Mouse (Mus musculus): ENCODE measurements around the gene Naa15. TPM values are rescaled to one million over a fixed set of nuclear protein-coding genes. Genes with fewer than 3 reads are reported as not detected.
"Not testable (repeated sequence)": the region's sequence is repeated elsewhere in the genome, so short reads cannot be mapped to it uniquely, and the experiment has no call there.

Naa15 gene
- total RNA-seq, 2 experiments from 2014 or later, result 48.0 to 56.5 TPM

DNA sequence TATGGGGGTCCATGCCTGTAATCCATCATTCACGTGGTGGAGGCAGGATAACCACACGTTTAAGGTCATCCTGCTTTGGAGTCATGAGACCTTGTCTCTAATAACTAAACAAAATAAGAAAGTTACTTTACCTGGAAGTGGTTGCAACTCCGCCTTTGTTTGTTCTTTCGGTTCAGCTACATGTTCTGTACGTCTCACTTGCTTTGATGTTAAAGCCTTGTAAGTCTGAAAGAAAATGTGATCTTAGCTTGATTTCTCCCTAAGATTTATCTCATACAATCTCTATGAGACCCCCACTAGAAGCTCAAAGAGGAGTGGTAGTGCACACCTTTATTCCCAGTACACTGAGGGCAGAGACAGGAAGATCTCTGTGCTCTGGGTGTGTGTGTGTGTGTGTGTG is 23.9 kb upstream of the Naa15 start:
- DNase-seq (ENCODE audit: extremely low spot score in 1 of 2, low spot score in 2 of 2), result no peak
- intact Hi-C loops (cut with DNase I), result no loop called here

DNA sequence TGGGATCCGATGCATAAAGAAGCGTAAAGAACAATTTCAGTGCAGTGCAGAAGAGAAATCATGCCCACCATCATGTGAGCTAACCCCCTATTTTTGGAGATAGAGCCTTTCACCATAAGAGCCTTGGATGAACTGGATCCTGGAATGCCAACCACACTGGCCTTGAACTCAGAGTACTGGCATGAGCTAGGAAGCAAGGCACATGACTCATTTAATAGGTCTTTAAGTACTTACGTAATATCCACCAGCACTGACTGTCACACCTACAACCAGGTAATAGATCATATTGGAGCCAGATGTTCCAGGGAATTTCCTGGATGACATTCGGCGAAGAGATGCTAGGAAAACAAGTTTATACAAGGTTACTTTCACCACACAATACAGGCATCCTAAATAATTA is 23.4 kb upstream of the Naa15 start:
- intact Hi-C loops (cut with DNase I), result no loop called here
- no peak for DNase-seq (ENCODE audit: extremely low spot score in 1 of 2, low spot score in 2 of 2)

- intact Hi-C loops (cut with DNase I); DNase-seq (ENCODE audit: extremely low spot score in 1 of 2, low spot score in 2 of 2): not testable (repeated sequence)
Observed at GRCm38 (mm10) chr3:51393018-51393417, 21.9 kb upstream of the Naa15 start.

DNA sequence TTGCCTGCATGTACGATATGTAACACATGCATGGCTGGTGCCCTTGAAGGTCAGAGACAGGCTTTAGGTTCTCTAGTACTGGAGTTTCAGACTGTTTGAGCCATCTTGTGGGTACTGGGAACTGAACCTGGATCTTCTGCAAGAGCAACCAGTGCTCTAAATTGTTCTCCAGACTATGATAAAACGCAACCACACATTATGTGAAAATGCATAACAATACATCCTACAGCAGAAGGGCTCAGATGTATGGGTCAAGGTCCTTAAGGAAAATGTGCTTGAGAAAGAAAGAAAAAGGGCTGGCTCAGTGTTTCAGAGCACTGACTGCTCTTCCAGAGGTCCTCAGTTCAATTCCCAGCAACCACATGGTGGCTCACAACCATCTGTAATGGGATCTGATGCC is 21.3 kb upstream of the Naa15 start:
- intact Hi-C loops (cut with DNase I), result no loop called here
- DNase-seq (ENCODE audit: extremely low spot score in 1 of 2, low spot score in 2 of 2), result no peak

GRCm38 (mm10) chr3:51394881-51395280 is 20.1 kb upstream of the Naa15 start:
- DNase-seq (ENCODE audit: extremely low spot score in 1 of 2, low spot score in 2 of 2), result no peak
- intact Hi-C loops (cut with DNase I), result no loop called here

- no peak for DNase-seq (ENCODE audit: extremely low spot score in 1 of 2, low spot score in 2 of 2)
- intact Hi-C loops (cut with DNase I), result no loop called here
Observed at GRCm38 (mm10) chr3:51395461-51396145, 19.3 kb upstream of the Naa15 start.

GRCm38 (mm10) chr3:51396219-51397068 is 18.5 kb upstream of the Naa15 start, which contains the start of gene Mgarp:
Gene Mgarp (minus strand): TSS chr3:51396738.
- intact Hi-C loops (cut with DNase I), result no loop called here
- peak in 1 of 2 experiments; percentile 75 for DNase-seq (ENCODE audit: extremely low spot score in 1 of 2, low spot score in 2 of 2)

GRCm38 (mm10) chr3:51397700-51398299 is 17.1 kb upstream of the Naa15 start:
- intact Hi-C loops (cut with DNase I), result no loop called here
- no peak for DNase-seq (ENCODE audit: extremely low spot score in 1 of 2, low spot score in 2 of 2)

DNA sequence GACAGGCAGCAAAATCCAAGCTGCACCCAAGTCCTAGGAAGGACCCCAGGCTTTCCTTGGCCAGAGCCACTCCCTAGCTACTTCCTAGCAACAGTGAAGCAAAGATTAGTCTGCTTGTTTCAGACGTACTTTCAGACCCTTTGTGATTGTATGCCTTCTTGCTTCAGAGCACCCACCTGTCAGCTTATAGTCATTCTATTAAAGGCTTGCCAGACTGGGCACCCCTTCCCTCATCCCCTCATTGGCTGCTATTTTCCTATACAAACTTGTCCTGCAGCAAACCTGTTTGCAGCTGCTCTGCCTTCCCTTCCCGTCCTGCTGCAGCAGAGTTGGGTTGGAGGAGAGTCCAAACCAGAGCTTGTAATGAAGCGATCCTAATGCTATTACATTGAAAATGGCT is 16.3 kb upstream of the Naa15 start:
- no peak for DNase-seq (ENCODE audit: extremely low spot score in 1 of 2, low spot score in 2 of 2)
- intact Hi-C loops (cut with DNase I), result no loop called here

- intact Hi-C loops (cut with DNase I), result no loop called here
- DNase-seq (ENCODE audit: extremely low spot score in 1 of 2, low spot score in 2 of 2), result no peak
Observed at GRCm38 (mm10) chr3:51399531-51399930, 15.4 kb upstream of the Naa15 start.

DNA sequence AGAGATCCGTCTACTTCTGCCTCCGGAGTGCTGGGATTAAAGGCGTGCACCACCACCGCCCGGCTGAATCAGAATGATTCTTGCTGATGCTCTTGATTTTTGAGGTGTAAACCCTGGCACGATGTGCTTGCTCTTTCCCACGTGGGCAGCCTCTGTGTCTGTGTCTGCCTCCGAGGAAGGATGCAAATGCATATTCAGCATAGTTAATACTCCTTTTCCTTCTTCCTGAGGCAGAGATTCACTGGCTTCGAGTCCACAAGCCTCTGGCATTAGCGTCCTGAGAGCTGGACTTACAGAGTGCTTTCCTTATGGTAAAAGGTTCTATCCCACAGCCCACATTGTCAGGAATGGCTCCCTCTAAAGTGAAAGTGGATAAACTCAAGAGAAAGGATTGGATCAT is 14.3 kb upstream of the Naa15 start:
- no peak for DNase-seq (ENCODE audit: extremely low spot score in 1 of 2, low spot score in 2 of 2)
- intact Hi-C loops (cut with DNase I), result loop anchor here (2.0 kb wide), 1 partner anchor 20 kb away; no protein-coding TSS in a partner anchor

- intact Hi-C loops (cut with DNase I); DNase-seq (ENCODE audit: extremely low spot score in 1 of 2, low spot score in 2 of 2): not testable (repeated sequence)
Observed at GRCm38 (mm10) chr3:51402054-51402453, 12.9 kb upstream of the Naa15 start.

- intact Hi-C loops (cut with DNase I), result no loop called here
- DNase-seq (ENCODE audit: extremely low spot score in 1 of 2, low spot score in 2 of 2), result no peak
Observed at GRCm38 (mm10) chr3:51402628-51403027, 12.3 kb upstream of the Naa15 start.

- intact Hi-C loops (cut with DNase I), result no loop called here
- DNase-seq (ENCODE audit: extremely low spot score in 1 of 2, low spot score in 2 of 2), result no peak
Observed at GRCm38 (mm10) chr3:51407870-51408560, 6.9 kb upstream of the Naa15 start.

GRCm38 (mm10) chr3:51408561-51409183 is 6.3 kb upstream of the Naa15 start, which contains the start of gene Ndufc1:
Gene Ndufc1 (minus strand): TSS chr3:51408988.
- intact Hi-C loops (cut with DNase I), result no loop called here
- peak; percentile 94 to 97 for DNase-seq (ENCODE audit: extremely low spot score in 1 of 2, low spot score in 2 of 2)

DNA sequence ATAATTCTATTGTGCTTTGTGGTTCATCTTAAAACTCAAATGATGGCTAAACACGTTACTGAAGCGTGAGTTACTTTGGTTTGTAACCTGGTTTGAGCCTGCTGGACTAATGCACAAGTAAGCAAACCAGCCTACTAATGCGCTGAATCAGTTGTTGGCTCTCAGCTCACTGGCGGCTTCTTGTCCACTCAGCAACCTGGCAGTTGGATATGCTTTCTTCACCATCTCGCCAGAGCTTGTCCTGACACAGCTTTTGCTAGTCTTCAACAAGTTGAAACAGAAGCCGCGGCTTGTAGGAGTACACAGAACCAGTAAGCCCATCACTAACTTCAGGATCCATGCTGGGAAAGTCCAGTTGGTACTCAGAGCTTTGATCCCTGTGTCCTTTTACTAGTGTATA is 2.5 kb upstream of the Naa15 start:
- intact Hi-C loops (cut with DNase I), result no loop called here
- no peak for DNase-seq (ENCODE audit: extremely low spot score in 1 of 2, low spot score in 2 of 2)

- intact Hi-C loops (cut with DNase I), result no loop called here
Observed at GRCm38 (mm10) chr3:51413276-51413675, 1.7 kb upstream of the Naa15 start.

GRCm38 (mm10) chr3:51416073-51416363 is 1.1 kb downstream of the Naa15 start:
- no peak for DNase-seq (ENCODE audit: extremely low spot score in 1 of 2, low spot score in 2 of 2)
- intact Hi-C loops (cut with DNase I), result no loop called here

More at GRCm38 (mm10) chr3:51413276-51413675, 1.7 kb upstream of the Naa15 start:
- DNase-seq (ENCODE audit: extremely low spot score in 1 of 2, low spot score in 2 of 2), result peak in 1 of 2 experiments; percentile 26

Measured in left cerebral cortex, postnatal 10 days (tissue).